Mouse (Mus musculus) heart, adult 2 months (tissue): ENCODE results near the gene Dcx.

Experiments
- CTCF ChIP-seq: fragments of 200-600 bp; IDR thresholded peaks from 2 replicates; pipeline ENCODE4 v1.8.1; 2022; ENCODE audit warnings: antibody characterized with exemption, mild to moderate bottlenecking, moderate library complexity
- EP300 ChIP-seq: fragments of 200-500 bp; IDR thresholded peaks from 2 replicates; pipeline ENCODE4 v1.6.1; 2011; ENCODE audit warnings: low read depth, low read length, control low read depth; ENCODE audit not compliant: insufficient read depth
- POLR2A ChIP-seq: fragments of 200-500 bp; IDR thresholded peaks from 2 replicates; pipeline ENCODE4 v1.6.1; 2011; ENCODE audit warnings: mild to moderate bottlenecking, low read depth, low read length, control low read depth; ENCODE audit not compliant: insufficient read depth

DNA sequence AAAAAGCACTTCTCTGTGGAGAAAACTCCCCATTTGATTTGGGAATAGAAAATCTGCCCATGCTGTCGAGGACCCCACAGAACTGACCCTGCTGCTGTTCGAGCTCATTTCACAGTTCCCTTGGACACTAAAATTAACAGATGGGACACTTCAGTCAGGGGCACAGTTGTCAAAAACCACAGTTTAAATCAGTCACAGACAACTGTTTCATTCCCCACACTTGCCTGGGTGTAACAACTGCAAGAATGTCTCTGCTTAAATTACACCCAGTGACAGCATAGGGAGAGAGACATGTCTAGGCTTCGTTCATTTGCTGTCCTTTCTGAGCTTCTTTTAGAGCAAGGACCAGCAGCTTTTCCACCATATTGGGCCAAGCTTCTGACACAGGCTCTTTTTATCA, 86.5 kb downstream of the Dcx start:
- no peak for TF ChIP-seq CTCF
- TF ChIP-seq POLR2A = no peak
- no peak for TF ChIP-seq EP300
